Mouse (Mus musculus): Measurements from ENCODE around the gene Natd1. TPM values are rescaled to one million over a fixed set of nuclear protein-coding genes. Genes with fewer than 3 reads are reported as not detected.

The Natd1 gene
- 0.33 TPM for polyA plus RNA-seq (2014; fragmentation: Illumina TruSeq; extraction: RNeasy Lipid Tissue Mini Kit (QIAGEN cat#74804); ENCODE audit: low replicate concordance)

GRCm38 (mm10) chr11:60914491-60914890 is at the start of gene Natd1:
Natd1 (minus strand) TSS chr11:60914750.

GRCm38 (mm10) chr11:60931869-60932481 is 17.4 kb upstream of the Natd1 start, which contains the start of gene Map2k3:
Map2k3 (plus strand) TSS chr11:60932033.

GRCm38 (mm10) chr11:60878675-60879294 is 35.8 kb downstream of the Natd1 start, which contains the start of gene Tmem11:
Tmem11 (minus strand) TSS chr11:60879272.

Other genes starting within 250 kb of the Natd1 start
- not detected for gene Llgl1, start 215.0 kb downstream of the Natd1 start, polyA plus RNA-seq (2014; fragmentation: Illumina TruSeq; extraction: RNeasy Lipid Tissue Mini Kit (QIAGEN cat#74804); ENCODE audit: low replicate concordance)
- gene Flii, start 187.5 kb downstream of the Natd1 start, polyA plus RNA-seq (2014; fragmentation: Illumina TruSeq; extraction: RNeasy Lipid Tissue Mini Kit (QIAGEN cat#74804); ENCODE audit: low replicate concordance): 3.9 TPM
- gene Mief2, start 186.4 kb downstream of the Natd1 start, polyA plus RNA-seq (2014; fragmentation: Illumina TruSeq; extraction: RNeasy Lipid Tissue Mini Kit (QIAGEN cat#74804); ENCODE audit: low replicate concordance): 0.15 TPM
- 2.4 TPM for gene Top3a, start 137.4 kb downstream of the Natd1 start, polyA plus RNA-seq (2014; fragmentation: Illumina TruSeq; extraction: RNeasy Lipid Tissue Mini Kit (QIAGEN cat#74804); ENCODE audit: low replicate concordance)
- 7.8 TPM for gene Smcr8, start 137.2 kb downstream of the Natd1 start, polyA plus RNA-seq (2014; fragmentation: Illumina TruSeq; extraction: RNeasy Lipid Tissue Mini Kit (QIAGEN cat#74804); ENCODE audit: low replicate concordance)
- gene Shmt1, start 103.0 kb downstream of the Natd1 start, polyA plus RNA-seq (2014; fragmentation: Illumina TruSeq; extraction: RNeasy Lipid Tissue Mini Kit (QIAGEN cat#74804); ENCODE audit: low replicate concordance): 16.9 TPM
- 3.8 TPM for gene Dhrs7b, start 84.1 kb downstream of the Natd1 start, polyA plus RNA-seq (2014; fragmentation: Illumina TruSeq; extraction: RNeasy Lipid Tissue Mini Kit (QIAGEN cat#74804); ENCODE audit: low replicate concordance)
- gene Tmem11, start 35.5 kb downstream of the Natd1 start, polyA plus RNA-seq (2014; fragmentation: Illumina TruSeq; extraction: RNeasy Lipid Tissue Mini Kit (QIAGEN cat#74804); ENCODE audit: low replicate concordance): 7.2 TPM
- gene Map2k3, start 17.3 kb upstream of the Natd1 start, polyA plus RNA-seq (2014; fragmentation: Illumina TruSeq; extraction: RNeasy Lipid Tissue Mini Kit (QIAGEN cat#74804); ENCODE audit: low replicate concordance): 9.4 TPM
- not detected for gene Kcnj12, start 107.8 kb upstream of the Natd1 start, polyA plus RNA-seq (2014; fragmentation: Illumina TruSeq; extraction: RNeasy Lipid Tissue Mini Kit (QIAGEN cat#74804); ENCODE audit: low replicate concordance)
- 4.5 TPM for gene Tnfrsf13b, start 212.0 kb upstream of the Natd1 start, polyA plus RNA-seq (2014; fragmentation: Illumina TruSeq; extraction: RNeasy Lipid Tissue Mini Kit (QIAGEN cat#74804); ENCODE audit: low replicate concordance)

All from small intestine, adult 10 weeks (tissue).